Mouse (Mus musculus) limb, embryonic 12.5 days (tissue): ENCODE results near the gene Cttn. TPM values are rescaled to one million over a fixed set of nuclear protein-coding genes. Genes with fewer than 3 reads are reported as not detected.

ENCODE experiments used
- ATAC-seq: fragments of 200-750 bp; cut with Nextera tagmentation; 2 replicates; pipeline ENCODE4 v1.8.0; 2017; ENCODE audit warnings: low read depth, moderate TSS enrichment; ENCODE audit not compliant: insufficient number of reproducible peaks, insufficient read depth, low FRiP score, low TSS enrichment
- H3K27ac ChIP-seq: fragments of 300-500 bp; sonication (generic); 2 replicates; pipeline ENCODE4 v1.5.1; 2016; ENCODE audit warnings: mild to moderate bottlenecking, moderate library complexity
- H3K27me3 ChIP-seq: fragments of 300-500 bp; sonication (generic); 2 replicates; pipeline ENCODE4 v1.6.1; 2016; ENCODE audit warnings: mild to moderate bottlenecking, moderate library complexity
- H3K36me3 ChIP-seq: fragments of 300-500 bp; sonication (generic); 2 replicates; pipeline ENCODE4 v1.6.1; 2016; ENCODE audit warnings: mild to moderate bottlenecking, moderate library complexity
- H3K4me1 ChIP-seq: fragments of 300-500 bp; sonication (generic); replicated peaks from 2 replicates; pipeline ENCODE4 v1.6.1; 2016
- H3K4me2 ChIP-seq: fragments of 300-500 bp; sonication (generic); 2 replicates; pipeline ENCODE4 v1.6.1; 2016; ENCODE audit warnings: mild to moderate bottlenecking, moderate library complexity
- H3K4me3 ChIP-seq: fragments of 300-500 bp; sonication (generic); replicated peaks from 2 replicates; pipeline ENCODE4 v1.5.1; 2016; ENCODE audit warnings: mild to moderate bottlenecking
- H3K9ac ChIP-seq: fragments of 300-500 bp; sonication (generic); replicated peaks from 2 replicates; pipeline ENCODE4 v1.6.1; 2016; ENCODE audit warnings: mild to moderate bottlenecking, moderate library complexity
- H3K9me3 ChIP-seq: fragments of 300-500 bp; sonication (generic); 2 replicates; pipeline ENCODE4 v1.6.1; 2016; ENCODE audit warnings: mild to moderate bottlenecking, moderate library complexity
- WGBS: fragments of 180-500 bp; shearing (Covaris S2); methylation state at CpG from one replicate; pipeline ENCODE4 v1.1.7; 2016; 5-methylcytosine and 5-hydroxymethylcytosine counted together
- polyA plus RNA-seq: library from polyadenylated mRNA; unstranded; fragments of >200 nt; fragmentation: Nextera tagmentation; extraction: Ambion mirVana; gene quantifications from 2 replicates; pipeline ENCODE4 v1.2.1, GENCODE M21; 2016

The Cttn gene
- polyA plus RNA-seq, 1 experiment from 2014 or later: 179 TPM

DNA sequence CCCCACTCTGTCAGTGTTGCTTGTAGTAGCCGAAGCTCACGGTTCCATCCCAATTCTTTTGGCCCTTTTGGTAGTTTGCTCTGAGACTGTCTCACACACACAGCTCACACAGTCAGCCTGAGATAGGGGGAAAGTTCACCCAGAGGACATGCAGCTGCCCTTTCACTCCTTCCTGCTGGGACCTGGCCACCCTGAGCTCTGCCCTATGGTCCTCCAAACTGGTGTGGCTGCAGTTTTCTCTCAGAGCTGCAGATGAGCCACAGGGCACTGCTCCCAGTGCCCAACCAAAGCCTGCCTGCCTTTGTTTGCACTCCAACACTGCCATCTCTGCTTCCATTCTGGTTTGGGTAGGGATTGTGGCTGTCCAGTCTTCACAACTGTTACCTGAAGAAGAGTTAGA lies 81.1 kb downstream of the Cttn start:
- no peak for ATAC-seq
- 93% methylated on average over 2 of the region's 2 CpGs for WGBS

GRCm38 (mm10) chr7:144387537-144387936 lies 83.3 kb downstream of the Cttn start:
- H3K4me3 ChIP-seq: no peak overlapping the region
- ATAC-seq: no peak
- H3K36me3 ChIP-seq: no peaks in the 10 kb centered on the region
- no peaks in the 10 kb centered on the region for H3K27me3 ChIP-seq
- no peaks in the 10 kb centered on the region for H3K9me3 ChIP-seq
- H3K27ac ChIP-seq: no peak overlapping the region
- no peaks in the 10 kb centered on the region for H3K4me1 ChIP-seq
- no peak overlapping the region for H3K4me2 ChIP-seq
- H3K9ac ChIP-seq: no peak overlapping the region
- WGBS: 94% methylated on average over 6 of the region's 6 CpGs

More for the DNA sequence above, 81.1 kb downstream of the Cttn start:
- Histone ChIP-seq H3K4me3 (no peak overlapping the region), H3K27me3 (no peaks in the 10 kb centered on the region), H3K9ac (no peak overlapping the region), H3K9me3 (no peaks in the 10 kb centered on the region), H3K4me2 (no peak overlapping the region), H3K27ac (no peak overlapping the region), H3K36me3 (no peaks in the 10 kb centered on the region), H3K4me1 (no peaks in the 10 kb centered on the region)

Other genes with a start within 250 kb of the Cttn start
- gene Ppfia1, start 82.7 kb upstream of the Cttn start, polyA plus RNA-seq: 53.3 and 55.4 TPM in 2 replicates
- gene Fadd, start 111.5 kb upstream of the Cttn start, polyA plus RNA-seq: 11.1 TPM in 2 replicates